Comparison of ENCODE assay signal across 10 mouse cellular contexts in the genomic region with DNA sequence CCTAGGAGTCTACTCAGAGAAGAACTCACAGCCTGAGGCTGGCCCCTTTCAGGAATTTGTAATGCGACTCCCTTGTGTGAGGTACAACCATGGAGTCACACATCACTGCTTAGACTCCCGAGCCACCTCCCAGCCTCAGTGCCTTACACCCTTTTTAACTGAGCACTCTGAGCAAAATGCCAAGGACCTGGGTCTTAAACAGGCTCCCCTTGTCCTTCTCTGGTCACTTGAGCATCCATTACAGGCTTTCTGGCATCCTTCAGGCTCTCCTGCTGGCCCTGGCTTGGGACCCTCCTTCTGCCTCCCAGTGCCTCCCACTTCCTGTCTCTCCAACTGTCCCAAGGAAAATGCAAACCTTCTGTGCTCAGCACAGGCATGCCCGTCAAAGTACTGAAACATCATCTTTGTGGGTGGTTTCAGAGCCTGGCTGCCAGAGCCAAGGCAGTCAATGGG.
DNase-seq lines count a peak whose midpoint lies in the region; ATAC-seq lines count a peak whose summit lies in the region.
"Had no signal": no experiment of that assay in that cellular context is flagged by ENCODE, and none has a peak within 500 bp of the region (broad histone marks: within the 10 kb centered on the region; RNA-seq: fewer than 3 reads in every experiment).

No protein-coding gene starts in this region.

- no peak overlapping the region for H3K4me2 ChIP-seq in kidney, embryonic 16.5 days (replicated peaks; ENCODE audit: low read depth, low read length)
- H3K4me2 ChIP-seq in embryonic facial prominence, embryonic 15.5 days (replicated peaks): no peak overlapping the region
- H3K4me2 ChIP-seq: hindbrain, embryonic 13.5 days had no signal

- peak; percentile 30 for DNase-seq in cerebellum, adult 9-11 months
- DNase-seq in kidney, adult 9 months: no peak
- DNase-seq in 3T3-L1 (ENCODE audit: low read depth, low spot score): peak; percentile 55
- DNase-seq in frontal cortex, postnatal 25 days (ENCODE audit: low spot score in 2 of 2): no peak
- no peak for DNase-seq in ovary, postnatal 14 days (ENCODE audit: low spot score)
- DNase-seq: retina, postnatal 1 day had no signal

- no peak overlapping the region for H3K4me3 ChIP-seq in kidney, embryonic 16.5 days (ENCODE audit: low read length)
- H3K4me3 ChIP-seq in embryonic facial prominence, embryonic 15.5 days (replicated peaks): no peak overlapping the region
- H3K4me3 ChIP-seq: hindbrain, embryonic 13.5 days had no signal

- H3K36me3 ChIP-seq in kidney, embryonic 16.5 days (ENCODE audit: insufficient read depth, low read length): no peaks in the 10 kb centered on the region
- H3K36me3 ChIP-seq in embryonic facial prominence, embryonic 15.5 days: no peaks in the 10 kb centered on the region
- H3K36me3 ChIP-seq: hindbrain, embryonic 13.5 days had no signal

- H3K27ac ChIP-seq in kidney, embryonic 16.5 days (ENCODE audit: low read length): peak overlapping the region; percentile 64
- H3K27ac ChIP-seq in embryonic facial prominence, embryonic 15.5 days (replicated peaks): peak overlapping the region; percentile 78
- H3K27ac ChIP-seq: hindbrain, embryonic 13.5 days had no signal

- peaks cover 28% of the 10 kb centered on the region for H3K4me1 ChIP-seq in kidney, embryonic 16.5 days (ENCODE audit: insufficient read depth, low read length)
- peaks cover 28% of the 10 kb centered on the region for H3K4me1 ChIP-seq in embryonic facial prominence, embryonic 15.5 days

- no peak overlapping the region for H3K9ac ChIP-seq in kidney, embryonic 16.5 days (replicated peaks; ENCODE audit: low read length)
- H3K9ac ChIP-seq in embryonic facial prominence, embryonic 15.5 days: no peak overlapping the region
- H3K9ac ChIP-seq: hindbrain, embryonic 13.5 days had no signal

- no peaks in the 10 kb centered on the region for H3K27me3 ChIP-seq in kidney, embryonic 16.5 days (ENCODE audit: insufficient read depth, low read length)
- H3K27me3 ChIP-seq in embryonic facial prominence, embryonic 15.5 days: no peaks in the 10 kb centered on the region

- ATAC-seq in cerebellum, adult (ENCODE audit: insufficient number of reproducible peaks, low FRiP score, low TSS enrichment): no peak
- ATAC-seq in kidney, embryonic 16.5 days (ENCODE audit: low FRiP score, low TSS enrichment): peak; percentile 86
- peak; percentile 80 for ATAC-seq in embryonic facial prominence, embryonic 15.5 days (ENCODE audit: insufficient number of reproducible peaks, low FRiP score, low TSS enrichment, low read depth)

- no peaks in the 10 kb centered on the region for H3K9me3 ChIP-seq in kidney, embryonic 16.5 days (ENCODE audit: low read length)
- no peaks in the 10 kb centered on the region for H3K9me3 ChIP-seq in embryonic facial prominence, embryonic 15.5 days (replicated peaks)
- H3K9me3 ChIP-seq: hindbrain, embryonic 13.5 days had no signal

- WGBS in kidney, embryonic 16.5 days: 9% methylated on average over 3 of the region's 3 CpGs
- WGBS in embryonic facial prominence, embryonic 15.5 days: 4% methylated on average over 3 of the region's 3 CpGs

Comparison
In these comparisons a context has a peak if more than half of its experiments do, and no peak if none do; other contexts are left out.
1. DNase-seq: peak in cerebellum, adult 9-11 months (single experiment) and 3T3-L1 (single experiment); none in kidney, adult 9 months (single experiment), frontal cortex, postnatal 25 days (0 of 2) and ovary, postnatal 14 days (single experiment).